Mouse (Mus musculus) Muller cell, postnatal 12 days (primary cell): Measurements from ENCODE around the gene Exosc2.

ENCODE experiments used
- DNase-seq: peaks from one replicate; pipeline ENCODE4 v3.0.0-alpha.2; 2015; ENCODE audit errors: inconsistent ontology term

Gene Exosc2

GRCm38 (mm10) chr2:31670551-31671035 is at the start of gene Exosc2:
Gene Exosc2, plus strand, starts transcription at chr2:31670715.
- peak; percentile 95 for DNase-seq

GRCm38 (mm10) chr2:31633531-31633930 is 37.0 kb upstream of the Exosc2 start:
- DNase-seq: no peak

- DNase-seq: no peak
Measured at GRCm38 (mm10) chr2:31635281-31636137, 35.0 kb upstream of the Exosc2 start.

- peak; percentile 42 for DNase-seq
Measured at GRCm38 (mm10) chr2:31636138-31636741, 34.3 kb upstream of the Exosc2 start.

GRCm38 (mm10) chr2:31636742-31637141 is 33.8 kb upstream of the Exosc2 start:
- peak; percentile 13 for DNase-seq

- DNase-seq: no peak
Measured at GRCm38 (mm10) chr2:31637311-31637710, 33.2 kb upstream of the Exosc2 start.

DNA sequence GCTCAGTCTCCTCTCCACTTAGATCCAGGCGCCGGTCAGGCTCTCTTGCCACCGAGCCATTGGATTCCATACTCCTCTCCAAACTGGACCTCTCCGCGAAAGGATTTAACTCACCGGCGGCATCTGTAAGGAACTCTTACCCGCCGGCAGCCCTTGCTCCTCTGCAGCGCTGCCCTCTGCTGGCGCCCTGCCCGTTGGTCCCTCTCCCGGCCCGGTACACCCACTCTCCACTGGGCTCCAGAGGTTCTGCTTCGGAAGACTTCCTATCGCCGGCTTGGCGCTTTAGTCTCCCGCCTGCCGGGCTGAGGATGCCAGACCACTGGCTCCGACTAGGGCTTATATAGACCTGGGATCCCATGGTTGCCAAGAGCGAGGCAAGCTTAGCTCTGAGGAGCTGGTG is 32.7 kb upstream of the Exosc2 start:
- DNase-seq: peak; percentile 48

- no peak for DNase-seq
Measured at GRCm38 (mm10) chr2:31638581-31639465, 31.7 kb upstream of the Exosc2 start.

DNA sequence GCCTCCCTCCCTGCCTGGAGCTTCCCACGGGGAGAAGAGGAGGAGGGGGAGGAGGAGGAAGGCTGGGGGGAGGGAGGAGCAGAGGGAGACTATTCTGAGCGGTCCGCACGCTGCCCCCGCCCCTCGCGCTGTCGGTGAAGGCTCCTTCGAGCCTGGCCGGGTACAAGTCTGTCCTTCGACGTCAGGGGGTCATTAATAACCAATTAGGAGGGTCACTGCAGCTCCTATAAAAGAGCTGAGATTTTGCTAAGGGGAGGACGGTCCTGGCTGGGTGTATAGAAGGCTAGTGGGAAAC is 31.1 kb upstream of the Exosc2 start:
- DNase-seq: no peak

DNA sequence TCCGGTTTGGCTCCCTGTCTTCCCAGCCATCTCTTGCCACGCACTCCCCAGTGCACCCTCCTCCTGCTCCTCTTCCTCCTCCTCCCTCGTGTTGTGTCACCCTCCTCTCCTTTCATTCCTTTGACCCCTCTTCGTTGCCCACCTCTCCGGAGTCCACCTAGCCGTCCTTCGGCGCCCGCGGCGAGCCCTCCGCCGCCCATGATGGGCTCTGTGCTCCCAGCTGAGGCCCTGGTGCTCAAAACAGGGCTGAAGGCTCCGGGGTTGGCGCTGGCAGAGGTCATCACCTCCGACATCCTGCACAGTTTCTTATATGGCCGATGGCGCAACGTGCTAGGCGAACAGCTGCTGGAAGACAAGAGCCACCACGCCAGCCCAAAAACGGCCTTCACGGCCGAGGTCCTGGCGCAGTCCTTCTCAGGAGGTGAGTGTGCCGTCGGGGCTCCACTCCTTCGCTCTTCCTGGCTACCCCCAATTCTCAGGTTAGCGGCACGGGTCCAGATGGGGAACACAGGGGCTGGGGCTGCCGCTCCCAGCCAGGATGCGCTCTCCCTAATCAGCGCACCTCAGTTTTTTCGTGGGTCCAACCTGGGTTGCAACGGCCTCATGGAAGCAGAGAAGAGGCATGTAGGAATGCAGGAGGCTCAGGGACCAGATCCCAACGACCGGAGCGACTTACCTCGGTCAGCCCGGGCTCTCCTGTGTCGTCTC is 30.5 kb upstream of the Exosc2 start, which contains the start of gene Prdm12:
TSS of gene Prdm12 (plus strand) at position 137 of the 708 bp plus-strand sequence.
- DNase-seq: peak; percentile 2

DNA sequence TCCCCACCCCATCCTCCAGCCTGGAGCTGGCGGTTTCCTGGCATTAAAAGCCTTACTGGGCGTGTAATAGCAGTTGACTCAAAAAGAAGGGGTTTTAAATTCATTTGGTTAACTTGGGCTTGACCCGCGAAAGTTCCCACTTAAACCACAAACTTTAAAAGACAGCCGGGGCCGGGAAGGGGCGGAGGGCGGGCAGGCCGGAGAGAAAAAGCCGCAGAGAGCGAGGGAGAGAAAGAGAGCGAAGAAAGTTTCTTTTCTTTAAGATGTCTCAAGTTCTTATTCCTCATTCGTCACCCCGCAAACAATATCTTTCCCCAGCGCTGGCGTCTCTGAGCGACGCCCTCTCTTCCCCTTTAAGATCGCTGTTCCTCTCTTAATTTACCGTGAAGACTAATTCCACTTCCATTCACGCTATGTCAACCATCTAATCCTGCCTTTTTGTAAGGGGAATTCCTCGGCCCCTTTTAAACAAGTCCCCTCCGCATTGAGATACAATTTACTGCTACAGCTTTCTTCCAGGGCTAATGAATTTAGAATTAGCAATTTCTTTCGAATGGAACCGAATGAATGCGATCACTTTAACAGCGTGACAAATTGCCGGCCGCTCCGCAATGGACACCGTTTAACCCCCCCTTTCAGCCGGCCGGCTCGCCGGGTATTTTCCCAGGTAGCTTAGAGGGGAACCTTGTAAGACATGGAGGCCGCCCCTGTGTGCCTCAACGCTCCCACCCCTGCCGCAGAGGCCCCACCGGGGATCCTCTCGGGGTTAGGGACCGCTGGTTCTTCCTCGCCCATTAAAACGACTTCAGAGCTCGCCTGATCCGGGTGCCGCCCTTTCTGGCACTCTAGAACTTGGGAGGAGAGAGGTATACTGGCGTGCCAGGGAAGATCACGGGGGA is 29.7 kb upstream of the Exosc2 start:
- DNase-seq: peak; percentile 14

DNA sequence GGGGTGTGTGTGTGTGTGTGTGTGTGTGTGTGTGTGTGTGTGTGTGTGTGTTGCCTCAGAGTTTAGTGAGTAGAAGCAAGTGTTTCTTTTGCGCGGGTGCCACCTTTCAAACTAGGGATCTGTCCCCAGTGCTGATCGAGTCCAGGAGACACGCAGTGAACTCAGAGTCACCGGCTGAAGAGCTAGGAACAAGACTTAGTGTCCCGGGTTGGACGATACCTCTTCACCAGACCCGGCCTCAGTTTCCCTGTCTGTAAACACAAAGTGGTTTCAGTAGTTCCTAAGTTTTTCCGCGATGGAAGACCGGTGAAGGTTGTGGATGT is 29.0 kb upstream of the Exosc2 start:
- DNase-seq: peak; percentile 29

GRCm38 (mm10) chr2:31641929-31642328 is 28.6 kb upstream of the Exosc2 start:
- DNase-seq: no peak

DNA sequence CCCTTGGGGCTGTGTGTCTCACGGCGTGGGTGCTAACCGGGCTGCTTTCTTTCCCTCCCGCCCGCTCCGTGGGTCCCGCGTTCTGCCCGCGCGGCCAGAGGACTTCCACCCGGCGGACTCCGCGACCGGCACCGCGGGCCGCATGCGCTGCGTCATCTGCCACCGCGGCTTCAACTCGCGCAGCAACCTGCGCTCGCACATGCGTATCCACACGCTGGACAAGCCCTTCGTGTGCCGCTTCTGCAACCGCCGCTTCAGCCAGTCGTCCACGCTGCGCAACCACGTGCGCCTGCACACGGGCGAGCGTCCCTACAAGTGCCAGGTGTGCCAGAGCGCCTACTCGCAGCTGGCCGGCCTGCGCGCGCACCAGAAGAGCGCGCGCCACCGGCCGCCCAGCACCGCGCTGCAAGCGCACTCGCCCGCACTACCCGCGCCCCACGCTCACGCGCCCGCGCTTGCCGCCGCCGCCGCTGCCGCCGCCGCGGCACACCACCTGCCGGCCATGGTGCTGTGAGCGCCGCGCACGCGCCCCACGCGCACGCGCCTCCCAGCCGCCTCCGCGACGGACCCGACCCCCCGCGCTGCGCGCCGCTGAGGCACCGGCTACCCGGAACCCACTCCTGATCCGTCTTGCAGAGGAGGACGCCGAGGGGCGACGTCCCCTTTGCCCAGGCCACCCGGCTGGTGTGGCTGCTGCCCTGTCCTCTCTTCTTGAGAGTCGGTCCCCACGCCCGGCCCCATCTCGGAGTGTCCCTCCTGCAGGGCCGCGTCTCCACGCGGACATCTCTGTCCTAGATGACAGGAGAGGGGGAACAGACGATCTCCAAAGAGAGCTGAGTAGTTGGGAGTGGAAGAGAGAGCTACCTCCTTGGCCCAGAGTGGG is 16.3 kb upstream of the Exosc2 start:
- DNase-seq: peak; percentile 35

GRCm38 (mm10) chr2:31654854-31655559 is 15.5 kb upstream of the Exosc2 start:
- peak; percentile 47 for DNase-seq

GRCm38 (mm10) chr2:31656374-31656773 is 14.1 kb upstream of the Exosc2 start:
- no peak for DNase-seq

- DNase-seq: no peak
Measured at GRCm38 (mm10) chr2:31662939-31663803, 7.3 kb upstream of the Exosc2 start.

DNA sequence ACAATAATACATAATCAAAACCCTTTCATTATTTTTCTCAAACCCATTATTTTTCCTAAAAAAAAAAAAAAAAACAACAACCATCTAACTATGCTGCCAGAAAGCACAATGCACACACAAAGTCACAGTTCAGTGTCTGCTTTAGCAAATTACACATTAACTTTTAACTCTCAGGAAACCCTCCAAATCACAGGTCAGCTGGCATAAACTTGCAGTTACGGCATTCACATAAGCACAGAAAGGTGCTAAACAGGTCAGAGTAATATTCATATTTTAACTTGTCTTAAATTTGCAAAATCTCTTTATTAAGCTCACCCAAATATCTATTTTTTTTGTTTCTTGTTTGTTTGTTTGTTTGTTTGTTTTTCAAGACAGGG is 6.7 kb upstream of the Exosc2 start:
- no peak for DNase-seq
